Mouse (Mus musculus) lung, postnatal 10 days (tissue): ENCODE measurements at regions not wholly inside any gene's neighbourhood (a gene's known extent, or its start where the extent isn't known, plus 50 kb on each side); places are given as distances from the start of the nearest gene placed in this dataset.
A peak's percentile ranks its signal among the peaks of the same experiment; 100 is the strongest.
"Not testable (repeated sequence)": the region's sequence is repeated elsewhere in the genome, so short reads cannot be mapped to it uniquely, and the experiment has no call there.

Experiments used
- DNase-seq: peaks from one replicate; pipeline ENCODE4 v3.0.0; 2021

DNA sequence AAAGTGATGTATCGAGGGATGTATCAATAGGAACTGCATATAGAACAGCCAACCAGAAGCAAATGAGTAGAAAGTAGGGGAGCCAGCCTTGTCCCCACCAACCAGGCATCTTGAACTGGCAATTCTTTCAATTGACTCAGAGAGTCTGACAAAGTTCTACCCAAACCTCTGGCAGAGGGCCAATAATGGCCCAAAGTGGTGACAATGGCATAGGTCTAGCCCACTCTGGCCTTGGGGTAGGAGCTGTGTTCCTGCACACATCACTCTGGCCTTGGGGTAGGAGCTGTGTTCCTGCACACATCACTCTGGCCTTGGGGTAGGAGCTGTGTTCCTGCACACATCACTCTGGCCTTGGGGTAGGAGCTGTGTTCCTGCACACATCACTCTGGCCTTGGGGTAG lies 373.5 kb downstream of the Tcerg1l start:
- DNase-seq: not testable (repeated sequence)

DNA sequence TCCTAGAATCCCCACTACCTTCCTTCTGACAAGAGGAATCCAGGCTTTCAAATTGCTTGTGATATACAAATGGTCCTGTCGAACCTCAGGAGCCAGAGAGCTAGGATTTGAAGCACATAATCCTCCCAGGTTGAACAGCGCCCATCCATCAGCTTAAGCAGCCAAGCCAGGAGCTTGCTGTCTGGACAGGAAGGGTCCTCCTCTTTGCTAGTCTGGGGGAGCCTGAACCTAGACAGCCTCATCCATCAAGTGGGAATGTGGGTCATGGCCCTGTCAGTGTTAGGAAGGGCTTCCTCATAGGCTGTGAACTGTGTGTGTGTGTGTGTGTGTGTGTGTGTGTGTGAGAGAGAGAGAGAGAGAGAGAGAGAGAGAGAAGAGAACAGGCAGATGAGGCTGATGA lies 345.8 kb downstream of the Tcerg1l start:
- DNase-seq: no peak

DNA sequence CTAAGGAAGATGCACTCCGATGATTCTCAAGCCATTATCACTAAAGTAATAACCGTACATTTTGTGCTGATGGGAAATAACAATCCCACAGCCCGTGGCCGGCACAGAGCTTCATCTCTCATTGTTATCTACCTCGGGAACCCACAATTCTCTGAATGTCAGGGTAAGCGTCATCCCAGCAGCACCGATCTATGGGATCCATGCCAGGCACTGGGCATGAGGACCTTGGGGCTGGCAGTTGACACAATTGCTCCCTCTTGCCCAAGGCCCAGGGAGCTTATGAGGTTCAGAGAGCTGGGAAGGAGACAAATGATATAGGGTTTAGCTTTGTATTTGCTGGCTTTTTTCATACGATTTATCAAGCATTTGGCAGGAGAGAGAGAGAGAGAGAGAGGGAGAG lies 342.8 kb downstream of the Tcerg1l start:
- DNase-seq: no peak

DNA sequence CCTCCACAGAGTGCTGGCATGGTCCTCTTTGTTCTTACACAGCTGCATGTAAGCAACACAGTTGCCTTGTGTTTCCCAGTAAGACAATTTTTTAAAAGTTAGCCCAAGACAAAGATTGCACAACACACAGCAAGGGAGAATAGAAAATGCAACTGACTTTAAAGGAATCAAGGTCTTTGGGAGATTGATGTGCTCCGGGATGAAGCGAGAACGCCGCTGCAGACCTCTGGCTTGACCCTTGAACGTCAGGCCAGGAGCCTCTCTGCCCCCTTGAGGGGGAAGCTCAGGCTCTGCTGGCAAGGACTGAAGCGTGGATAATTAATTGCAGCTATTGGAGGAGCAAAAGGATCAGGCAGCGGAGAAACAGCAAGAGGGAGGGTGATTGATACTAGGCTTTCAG lies 336.4 kb downstream of the Tcerg1l start:
- DNase-seq: no peak

DNA sequence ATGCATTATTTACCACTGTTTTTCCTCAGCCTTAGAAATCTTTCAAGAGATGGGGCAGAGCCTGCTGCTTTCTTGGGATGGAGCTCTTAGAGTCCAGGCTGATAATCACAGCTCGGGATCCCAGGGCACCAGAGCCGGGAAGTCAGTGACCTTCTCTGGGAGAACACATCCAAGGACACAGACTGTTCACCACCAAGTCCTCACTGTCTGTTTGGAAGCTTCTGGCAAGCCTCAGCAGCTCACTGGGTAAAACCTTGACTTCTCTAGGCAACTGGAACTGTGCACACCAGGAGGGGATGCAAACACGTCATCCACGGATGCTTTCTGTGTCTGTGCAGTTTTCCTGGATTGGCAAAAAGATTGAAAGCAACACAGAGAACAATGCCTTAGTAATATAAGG lies 330.6 kb downstream of the Tcerg1l start:
- DNase-seq: no peak

DNA sequence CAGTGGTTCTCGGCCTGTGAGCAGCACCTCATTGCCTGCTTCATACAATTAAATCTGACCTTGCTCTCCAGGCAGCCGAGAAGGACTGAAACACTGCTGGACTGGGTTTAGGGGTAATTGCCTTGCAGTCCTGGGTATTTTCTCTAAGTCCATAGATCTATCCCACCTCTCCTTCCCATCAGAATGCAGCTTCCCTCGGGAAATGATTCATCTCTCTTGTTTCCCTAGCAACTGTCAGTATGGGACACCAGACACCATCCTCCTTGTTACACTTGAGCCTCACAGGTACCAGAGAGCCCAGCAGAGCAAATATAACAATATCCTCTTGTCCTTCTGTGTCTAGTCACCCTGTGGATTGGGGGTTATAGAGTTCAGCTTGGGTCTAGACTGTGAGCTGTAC lies 322.3 kb downstream of the Tcerg1l start:
- no peak for DNase-seq

DNA sequence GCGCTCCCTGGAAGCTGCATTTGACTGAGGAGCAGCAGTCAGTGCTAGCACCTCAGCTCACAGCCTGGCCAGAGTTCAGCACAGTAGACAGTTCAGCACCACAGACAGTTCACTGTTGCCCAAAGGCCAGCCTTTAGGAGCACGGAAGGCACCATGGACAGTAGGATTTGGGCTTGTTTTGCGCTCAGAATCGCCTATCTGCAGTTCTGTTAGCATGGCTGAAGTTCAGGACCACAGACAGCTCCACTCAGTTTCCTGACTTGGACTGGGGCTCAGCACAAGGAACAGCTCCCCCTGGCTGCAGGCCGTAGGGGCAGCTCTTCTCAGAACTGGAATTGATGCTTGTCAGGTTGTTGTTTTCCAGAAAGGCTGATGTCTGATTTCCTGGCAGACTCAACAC lies 313.6 kb downstream of the Tcerg1l start:
- DNase-seq: peak; percentile 91

DNA sequence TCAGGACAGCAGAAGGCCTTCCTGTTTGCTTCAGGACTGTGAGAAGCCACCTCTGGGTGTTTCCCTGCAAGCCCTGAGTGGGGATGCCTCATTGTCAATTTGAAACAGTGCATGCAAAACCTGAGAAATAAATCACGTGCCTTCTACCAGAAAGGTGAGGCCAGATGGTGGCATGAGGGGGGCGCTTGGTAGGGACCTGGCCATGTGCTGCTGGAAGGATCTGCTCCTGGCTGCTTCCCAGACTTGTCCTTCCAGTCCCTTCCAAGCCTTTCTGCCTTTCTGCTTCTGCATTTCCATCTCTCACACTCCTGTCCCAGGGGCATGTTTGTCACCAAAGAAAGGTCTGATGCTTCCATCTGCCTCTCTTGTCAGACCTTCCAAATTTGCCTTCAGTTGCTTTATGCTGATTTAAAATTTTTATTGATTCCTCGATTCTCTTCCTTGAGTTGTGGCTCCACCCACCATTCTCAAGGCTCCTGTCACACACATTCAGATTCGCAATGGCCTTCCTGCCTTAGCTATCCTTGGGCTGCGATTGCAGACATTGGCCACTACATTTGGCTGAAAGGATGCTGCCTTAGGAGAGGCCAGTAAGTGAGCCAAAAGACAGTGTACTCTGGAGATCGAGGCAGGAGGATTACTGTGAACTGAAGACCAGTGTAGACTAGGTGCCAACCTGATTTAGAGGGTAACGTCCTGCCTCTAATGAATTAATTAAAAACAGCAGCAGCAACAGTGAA lies 289.9 kb downstream of the Tcerg1l start:
- DNase-seq: no peak

DNA sequence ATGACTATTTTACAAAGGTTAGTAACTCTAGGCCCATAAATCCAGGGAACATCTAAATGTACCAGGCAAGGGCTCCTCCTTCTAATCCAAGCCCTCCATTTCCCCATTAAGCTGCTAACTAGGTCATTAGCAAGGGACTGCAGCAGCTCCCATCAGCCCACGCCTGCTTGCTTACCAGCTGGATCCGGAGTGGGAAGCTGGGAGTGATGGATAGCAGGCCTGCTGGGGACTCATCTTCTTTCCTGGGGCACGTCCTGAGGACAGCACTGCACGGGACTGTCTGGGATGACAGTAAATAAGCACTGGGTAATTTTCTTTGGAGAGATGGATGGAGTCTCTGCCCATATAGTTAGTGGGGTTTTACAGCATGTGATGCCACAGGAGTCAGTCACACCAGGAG lies 276.0 kb downstream of the Tcerg1l start:
- no peak for DNase-seq

DNA sequence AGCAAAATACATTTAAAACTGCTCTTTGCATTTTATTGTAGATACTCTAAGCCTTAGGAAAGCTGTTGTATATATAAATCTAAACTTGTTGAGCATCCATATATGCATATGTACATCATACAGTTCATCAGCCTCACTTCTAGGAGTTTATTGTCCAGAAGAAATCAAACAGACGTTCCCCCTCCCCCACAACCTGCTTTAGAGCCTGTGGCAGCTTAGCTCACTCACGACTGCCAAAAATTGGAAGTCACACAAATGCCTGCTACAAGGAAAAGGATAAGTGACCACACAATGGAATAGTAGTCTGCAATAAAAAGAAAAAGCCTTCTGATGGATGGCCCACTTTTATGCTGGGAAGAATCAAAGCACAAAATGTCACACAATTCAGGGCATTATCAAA lies 267.8 kb downstream of the Tcerg1l start:
- no peak for DNase-seq

DNA sequence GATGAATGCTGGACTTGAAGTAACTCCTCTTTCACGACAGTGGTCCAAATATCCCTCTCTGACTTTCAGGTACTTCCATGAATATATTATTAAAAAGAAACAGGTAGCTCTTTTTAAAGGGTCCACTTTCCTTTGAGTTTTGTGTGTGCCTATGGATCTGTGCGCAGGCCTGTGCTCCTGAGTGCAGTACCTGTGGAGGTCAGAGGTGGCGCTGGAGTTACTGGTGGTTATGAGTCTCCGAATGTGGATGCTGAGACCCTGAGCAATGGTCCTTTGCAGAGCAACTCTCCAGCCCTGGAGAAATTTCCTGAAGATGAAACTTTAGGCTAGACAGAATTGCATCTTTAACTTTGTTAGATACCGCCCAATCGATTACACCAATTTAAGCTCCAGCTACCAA lies 264.1 kb downstream of the Tcerg1l start:
- no peak for DNase-seq

DNA sequence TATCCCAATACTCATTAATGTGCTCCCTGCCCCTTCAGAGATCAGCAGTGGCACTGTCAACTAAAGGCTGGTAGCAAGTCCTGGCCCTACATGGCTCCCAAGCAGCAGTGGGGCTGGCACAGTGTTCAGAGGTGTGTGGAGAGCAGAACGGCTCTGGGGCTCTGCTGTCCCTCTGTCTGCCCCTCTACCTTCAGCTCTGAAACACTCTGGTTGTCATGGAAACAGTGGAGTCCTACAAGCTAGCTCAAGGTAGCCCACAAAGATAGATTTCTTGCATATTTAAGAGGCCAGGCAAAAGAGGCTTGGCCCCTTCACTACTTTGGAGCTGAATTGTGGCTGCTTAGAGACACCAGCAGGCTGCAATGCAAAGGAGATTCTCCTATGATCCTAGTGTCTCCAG lies 259.6 kb downstream of the Tcerg1l start:
- no peak for DNase-seq

DNA sequence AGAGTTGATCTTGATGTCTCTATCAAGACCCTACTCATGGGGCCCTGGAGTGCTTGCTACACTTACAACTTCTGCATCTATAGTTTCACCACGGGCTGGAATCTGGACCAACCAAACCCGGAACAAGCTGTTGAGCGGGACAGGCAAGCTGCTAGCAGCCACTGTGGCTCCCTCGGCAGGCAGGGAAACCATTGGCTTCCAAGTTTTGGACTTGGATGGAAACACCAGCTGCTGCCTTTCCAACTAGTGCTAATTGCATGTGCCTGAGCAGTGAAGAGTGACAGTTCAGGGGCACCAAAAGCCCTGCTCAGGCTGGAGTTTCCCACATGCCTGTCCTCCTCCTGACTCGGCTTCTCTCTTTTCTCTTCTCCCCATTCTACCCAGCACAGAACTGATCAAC lies 257.8 kb downstream of the Tcerg1l start:
- no peak for DNase-seq

DNA sequence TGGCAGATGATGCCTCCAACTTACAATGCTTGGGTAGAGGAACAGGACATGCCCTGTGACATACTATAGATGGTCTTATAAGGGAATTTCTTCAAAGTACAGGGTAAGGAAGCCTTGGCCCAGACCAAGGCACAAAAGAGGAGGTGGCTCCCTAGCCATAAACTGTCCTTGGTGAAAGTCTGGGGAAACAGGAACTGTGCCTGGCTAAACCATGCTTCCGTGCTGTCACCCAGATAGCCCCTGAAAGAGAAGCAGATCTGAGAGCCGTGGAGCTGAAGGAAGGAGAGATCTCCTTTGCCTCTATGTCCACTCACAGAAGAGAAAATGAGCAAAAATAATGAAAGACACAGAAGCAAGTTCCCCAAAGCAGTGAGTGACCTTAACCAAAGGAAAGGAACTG lies 248.0 kb downstream of the Tcerg1l start:
- no peak for DNase-seq

DNA sequence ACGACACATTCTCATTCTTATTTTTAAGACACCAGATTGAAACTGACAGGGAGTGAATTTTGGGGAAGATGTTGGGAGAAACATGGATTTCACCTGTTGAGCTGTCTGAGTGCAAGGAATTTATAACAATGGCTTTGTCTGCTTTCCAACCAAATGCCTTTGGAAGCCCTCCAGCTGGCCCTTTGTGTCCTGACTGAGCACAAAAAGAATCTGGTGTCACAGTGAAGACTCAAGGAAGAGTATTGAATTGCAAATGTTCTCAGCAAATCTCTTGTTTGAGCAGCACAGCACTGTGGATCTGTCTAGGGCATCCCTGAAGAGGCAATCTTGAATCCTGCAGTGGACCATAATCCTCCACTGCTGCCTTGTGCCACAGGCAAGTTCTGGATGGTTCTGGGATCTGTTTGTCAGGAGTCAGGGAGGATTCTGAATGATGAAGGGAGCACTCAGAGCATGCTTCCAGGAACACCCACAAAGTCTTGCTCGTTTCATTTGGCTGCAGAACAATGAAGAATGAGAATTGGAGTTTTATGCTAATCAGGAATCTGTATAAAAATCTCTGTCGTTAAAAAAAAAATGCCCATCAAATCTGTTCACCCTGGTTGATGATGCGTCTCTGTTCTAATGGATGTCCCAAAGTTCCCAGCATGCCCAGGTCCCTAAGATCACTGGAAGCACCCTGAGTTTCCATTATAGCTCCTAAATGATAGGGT lies 243.9 kb downstream of the Tcerg1l start:
- DNase-seq: no peak
